Mouse (Mus musculus): ENCODE measurements around the gene Abhd17c. TPM values are rescaled to one million over a fixed set of nuclear protein-coding genes. Genes with fewer than 3 reads are reported as not detected.

The Abhd17c gene
- total RNA-seq, 1 experiment from 2014 or later, result 31.0 TPM

DNA sequence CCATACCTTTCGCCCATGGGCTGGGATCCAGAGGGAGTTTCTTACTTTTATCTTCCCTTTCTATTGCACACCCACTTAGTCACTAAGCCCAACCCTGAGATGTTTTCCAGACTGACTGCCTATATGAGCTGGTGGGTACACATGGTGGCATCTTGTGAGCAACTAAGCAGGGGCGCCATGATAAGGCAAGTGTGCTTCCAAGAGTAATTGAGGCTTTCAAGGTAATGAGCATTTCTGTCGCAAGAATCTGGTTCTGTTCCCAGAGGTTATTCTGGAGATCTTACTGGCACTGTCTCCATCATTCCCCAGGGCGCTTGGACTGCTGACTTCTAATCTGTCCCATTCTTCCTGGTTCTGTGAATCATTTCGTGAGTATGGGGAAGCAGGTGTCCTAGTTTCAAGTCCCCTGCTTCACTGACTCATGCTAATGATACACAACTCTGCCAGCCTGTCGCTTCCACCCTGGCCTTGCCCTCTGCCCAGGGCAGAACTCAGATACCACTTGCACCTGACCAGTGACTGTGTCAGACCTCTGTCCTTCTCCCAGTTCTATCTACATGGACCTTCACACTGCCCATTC lies 34.1 kb downstream of the Abhd17c start:
- peak; percentile 23 for DNase-seq

DNA sequence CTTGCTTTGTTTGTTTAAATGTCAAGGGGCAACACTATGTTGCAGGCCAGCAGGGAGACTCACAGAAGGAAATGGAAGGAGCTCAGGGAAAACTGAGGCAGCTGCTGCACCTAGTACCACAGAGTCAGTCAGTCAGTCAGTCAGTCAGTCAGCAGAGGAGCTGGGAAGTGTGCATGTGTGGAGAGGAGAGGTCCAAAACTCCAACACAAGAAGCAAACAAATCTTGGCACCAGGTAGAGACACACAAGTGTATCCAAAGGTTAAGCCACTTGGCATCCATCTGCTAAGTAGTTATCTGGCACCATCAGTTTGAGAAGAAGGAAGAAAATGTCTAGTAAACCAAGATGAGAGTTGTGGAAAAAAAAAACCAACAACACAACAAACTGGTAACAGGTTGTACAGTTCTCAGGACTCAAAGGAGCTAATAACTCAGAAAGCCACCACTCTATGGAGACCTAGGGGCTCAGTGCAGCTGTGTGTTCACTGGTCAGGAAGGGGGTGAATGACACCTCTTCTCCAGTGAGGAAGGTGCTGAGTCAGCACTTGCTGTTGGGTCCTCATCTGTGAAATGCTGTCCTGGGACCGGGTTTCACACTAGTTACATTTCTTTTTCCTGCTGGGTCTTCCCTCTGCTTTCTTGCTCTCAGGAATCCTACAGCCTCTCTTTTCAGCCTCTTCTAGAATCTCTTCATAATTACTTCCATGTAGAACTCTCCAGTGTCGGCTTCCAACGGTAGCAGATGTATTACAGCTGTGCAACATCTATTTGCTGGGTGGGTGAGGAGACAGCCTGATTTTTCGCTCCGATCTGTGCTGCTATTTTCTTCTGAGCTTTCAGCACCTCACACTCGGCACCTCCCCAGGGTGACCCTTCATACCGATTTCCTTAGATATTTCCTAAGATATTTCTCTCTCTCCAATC lies 34.8 kb downstream of the Abhd17c start:
- no peak for DNase-seq

DNA sequence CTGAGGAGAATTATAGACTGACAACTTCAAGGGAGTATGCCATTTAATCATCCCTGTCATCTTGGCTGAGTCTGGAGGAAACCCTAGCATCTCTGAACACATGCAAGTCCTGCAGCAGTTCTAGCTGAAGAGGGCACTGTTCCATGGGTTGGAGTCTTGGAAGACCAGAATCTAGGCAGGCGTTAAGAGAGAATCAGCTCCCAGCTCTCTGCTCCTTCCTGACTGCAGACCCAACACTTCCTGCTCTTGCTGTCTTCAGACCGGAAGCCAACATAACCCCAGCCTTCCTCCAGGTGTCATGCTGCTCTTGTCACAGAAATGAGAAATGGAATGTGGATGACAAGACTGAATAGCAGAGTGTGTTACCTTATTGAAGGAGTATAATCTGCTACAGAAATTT lies 36.3 kb downstream of the Abhd17c start:
- DNase-seq, result no peak

DNA sequence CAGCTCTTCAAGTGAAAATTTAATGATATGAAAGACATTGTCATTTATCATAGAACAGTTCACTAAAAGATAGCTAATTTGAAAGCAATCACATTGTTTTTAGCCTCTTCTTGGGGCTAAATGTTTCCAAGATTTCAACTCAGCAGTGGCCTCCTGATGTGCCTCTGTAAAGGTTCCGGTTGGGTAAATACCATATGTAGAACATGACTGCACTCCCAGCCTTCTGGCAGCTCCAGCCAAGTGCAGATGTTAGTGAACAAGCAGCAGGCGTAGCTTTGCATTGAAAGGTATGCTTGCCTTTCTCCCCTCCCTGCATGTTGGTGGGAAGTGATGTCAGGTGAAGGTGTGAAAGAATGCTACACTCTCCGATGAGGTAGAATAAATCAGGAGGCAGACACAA lies 36.9 kb downstream of the Abhd17c start:
- DNase-seq, result no peak

DNA sequence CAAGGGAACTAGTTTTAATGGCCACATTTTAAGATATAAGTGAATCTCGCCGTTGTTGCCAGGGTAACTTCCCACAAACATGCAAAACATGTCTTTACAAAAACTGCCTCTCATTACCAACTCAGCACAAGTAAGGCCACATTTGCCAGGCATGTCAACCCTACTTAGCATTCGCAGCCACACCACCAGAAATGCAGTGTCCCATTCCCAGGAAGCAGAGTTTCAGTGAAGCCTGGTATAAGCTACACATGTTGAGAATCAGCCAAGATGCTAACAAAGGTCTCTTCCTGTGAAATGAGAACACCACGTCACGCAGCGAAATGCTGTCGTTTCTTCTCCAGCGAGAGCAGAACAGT lies 38.7 kb downstream of the Abhd17c start:
- DNase-seq, result no peak

DNA sequence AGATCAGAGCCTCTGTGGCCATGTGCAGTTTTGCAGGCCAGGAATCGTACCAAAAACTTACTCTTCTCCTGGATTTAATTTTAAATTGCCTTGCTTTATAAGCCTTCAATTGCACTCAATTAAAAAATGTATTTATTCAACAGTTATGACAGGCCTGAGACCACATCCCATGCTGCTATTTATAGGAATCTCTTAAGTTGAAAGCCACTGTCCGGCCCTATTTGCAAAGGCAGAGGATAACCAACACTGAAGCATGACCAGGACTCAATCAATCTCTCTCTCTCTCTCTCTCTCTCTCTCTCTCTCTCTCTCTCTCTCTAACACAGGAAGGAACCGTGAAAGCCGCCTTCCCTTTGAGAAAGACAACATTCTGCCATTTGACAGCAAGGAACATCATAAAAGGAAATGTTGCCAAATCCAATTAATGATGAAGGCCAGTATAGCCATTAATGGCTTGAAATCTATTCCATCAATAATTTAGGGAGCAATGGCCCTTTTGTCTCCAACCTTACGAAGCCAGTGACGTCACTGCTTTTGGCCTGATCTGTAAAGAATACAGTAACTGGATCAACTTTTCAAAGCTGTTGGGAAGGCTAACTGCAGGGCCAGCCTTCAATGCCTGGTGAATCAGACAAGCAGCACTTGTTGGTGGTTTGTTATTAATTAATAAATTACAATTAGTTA lies 39.2 kb downstream of the Abhd17c start:
- no peak for DNase-seq

DNA sequence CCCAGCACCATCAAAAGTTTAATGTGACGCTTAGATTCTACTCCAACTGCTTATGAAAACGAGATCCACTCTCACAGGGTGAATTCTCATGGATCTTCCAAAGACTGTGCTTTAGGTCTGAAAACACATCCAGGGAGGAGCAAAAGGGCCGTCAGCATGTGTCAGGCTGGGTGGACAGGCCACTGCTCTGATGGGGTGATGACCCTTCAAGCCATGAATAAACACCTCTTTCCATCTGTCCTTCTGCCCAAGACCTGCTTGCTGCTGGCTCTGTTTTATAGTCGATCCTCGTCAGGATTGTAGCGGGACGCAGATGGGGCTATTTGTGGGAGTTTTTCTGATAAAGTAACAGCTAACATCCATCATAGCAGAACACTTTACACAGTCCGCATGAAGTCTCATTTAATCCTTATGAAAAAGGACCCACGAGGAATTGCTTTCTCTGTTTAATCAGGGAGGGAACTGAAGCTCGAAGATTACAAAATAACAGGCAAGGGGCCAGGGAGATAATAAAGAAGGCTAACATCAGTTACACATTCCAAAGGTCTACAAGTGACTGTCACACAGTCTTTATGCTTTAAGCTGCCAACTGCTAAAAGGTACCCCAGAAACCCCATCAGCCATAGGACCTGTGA lies 39.9 kb downstream of the Abhd17c start:
- no peak for DNase-seq

DNA sequence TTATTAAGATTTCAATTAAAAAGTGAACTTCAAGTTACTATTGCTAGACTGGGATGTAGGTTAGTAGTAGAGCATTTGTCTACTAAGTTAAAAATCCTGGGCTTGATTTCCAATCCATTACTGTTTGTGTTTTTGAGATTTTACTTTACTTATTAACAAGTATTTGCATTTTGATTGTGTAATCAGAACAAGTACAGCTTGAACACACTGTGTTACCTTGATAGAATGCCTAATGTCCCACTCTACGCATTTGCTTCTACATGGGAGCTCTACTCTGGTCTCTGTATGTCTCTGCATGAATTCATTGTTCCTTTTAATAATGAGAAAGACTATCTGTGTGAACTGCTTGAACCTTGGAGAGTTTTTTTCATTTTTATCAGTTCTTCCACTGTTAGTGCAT lies 44.8 kb downstream of the Abhd17c start:
- DNase-seq, result no peak

DNA sequence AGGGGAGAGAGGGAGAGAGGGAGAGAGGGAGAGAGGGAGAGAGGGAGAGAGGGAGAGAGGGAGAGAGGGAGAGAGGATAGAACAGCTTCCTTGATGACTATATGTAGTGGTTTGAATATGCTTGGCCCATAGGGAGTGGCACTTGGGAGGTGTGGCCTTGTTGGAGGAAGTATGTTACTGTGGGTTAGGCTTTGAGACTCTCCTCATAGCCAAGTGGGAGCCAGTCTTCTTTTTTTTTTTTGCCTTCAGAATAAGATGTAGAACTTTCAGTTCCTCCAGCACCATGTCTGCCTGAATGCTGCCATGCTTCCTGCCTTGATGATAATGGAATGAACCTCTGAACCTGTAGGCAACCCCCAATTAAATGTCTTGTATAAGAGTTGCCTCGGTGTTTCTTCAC lies 49.1 kb downstream of the Abhd17c start:
- no peak for DNase-seq

DNA sequence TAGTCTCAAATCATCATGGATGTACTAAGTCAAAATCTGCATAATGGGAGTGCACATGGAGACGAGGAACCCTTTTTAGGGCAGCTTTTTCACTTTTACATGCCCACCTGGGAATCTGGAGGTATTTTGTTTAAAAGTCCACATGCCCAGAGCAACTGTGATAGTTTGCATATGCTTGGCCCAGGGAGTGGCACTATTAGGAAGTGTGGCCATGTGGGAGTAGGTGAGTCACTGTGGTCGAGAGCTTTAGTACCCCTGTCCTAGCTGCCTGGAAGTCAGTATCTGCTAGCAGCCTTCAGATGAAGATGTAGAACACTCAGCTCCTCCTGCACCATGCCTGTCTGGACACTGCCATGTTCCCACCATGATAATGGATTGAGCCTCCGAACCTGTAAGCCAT lies 51.0 kb downstream of the Abhd17c start:
- DNase-seq, result no peak

DNA sequence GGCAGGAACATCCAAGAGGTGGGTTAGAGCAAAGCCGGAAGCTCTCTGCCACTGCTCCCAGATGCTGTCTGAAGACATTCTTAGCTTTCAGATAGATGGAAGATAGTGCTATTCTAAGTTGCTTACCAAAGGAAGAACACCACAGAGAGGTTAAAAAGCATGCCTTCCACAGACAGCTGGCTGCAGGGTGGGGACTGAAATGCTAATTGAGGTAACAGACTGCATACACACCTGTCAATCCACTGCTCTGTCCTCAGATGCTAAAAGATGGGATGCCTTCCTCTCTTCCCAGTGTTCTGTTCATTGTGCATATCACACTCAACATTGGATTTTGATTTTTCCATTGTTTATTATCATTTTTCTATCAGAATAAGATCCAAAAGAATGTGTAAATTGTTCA lies 53.6 kb downstream of the Abhd17c start:
- DNase-seq, result no peak

DNA sequence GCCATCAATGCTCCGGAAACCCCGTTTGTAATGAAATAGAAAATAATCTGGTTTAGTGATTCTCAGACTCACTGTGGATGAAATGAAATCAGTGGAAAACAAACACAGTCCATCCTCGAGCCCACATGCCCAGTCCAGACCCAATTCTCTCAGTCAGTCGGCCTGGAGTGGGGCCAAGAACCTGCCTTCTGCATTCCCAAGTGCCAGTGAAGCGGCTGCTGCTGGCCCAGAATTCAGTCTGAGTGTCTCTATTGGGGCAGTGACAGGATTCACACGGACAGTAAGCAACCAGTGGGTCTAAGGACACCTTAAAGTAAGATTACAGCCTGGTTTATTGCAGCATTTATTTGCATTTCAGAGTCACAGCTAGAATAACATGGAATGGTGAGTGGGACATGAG lies 55.2 kb downstream of the Abhd17c start:
- DNase-seq, result peak; percentile 59

DNA sequence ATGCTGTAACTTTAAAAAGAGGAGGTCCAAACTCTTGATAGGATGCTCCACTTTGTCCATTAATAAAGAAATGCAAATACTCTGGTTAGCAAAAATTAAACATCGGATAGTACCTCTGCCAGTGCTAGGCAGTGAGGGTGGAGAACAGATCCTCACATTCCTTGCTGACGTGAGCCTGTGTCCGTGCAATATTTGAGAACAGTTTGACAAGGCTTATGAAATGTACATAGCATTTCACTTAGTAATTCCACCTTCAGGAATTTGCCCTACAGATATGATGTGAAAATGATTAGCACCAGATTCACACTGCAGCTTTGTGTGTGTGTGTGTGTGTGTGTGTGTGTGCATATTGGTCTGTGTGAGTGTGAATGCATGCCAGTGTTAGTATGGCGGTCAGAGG lies 60.9 kb downstream of the Abhd17c start:
- no peak for DNase-seq

DNA sequence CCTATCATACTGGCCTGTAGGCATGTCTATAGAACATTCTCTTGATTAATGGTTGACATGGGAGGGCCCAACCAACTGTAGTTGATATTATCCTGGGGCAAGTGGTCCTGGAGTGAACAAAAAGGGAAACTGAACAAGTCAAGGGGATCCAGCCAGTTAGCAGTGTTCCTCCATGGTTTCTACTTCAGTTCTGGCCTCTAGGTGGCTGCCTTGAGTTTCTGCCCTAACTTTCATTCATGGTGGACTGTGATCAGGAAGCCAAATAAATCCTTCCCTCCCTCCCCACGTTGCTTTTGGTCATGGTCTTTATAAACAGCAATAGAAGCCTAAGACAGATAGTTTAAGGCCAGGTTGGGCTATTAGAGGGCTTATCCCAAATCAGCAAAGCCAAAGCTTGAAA lies 61.9 kb downstream of the Abhd17c start:
- no peak for DNase-seq

DNA sequence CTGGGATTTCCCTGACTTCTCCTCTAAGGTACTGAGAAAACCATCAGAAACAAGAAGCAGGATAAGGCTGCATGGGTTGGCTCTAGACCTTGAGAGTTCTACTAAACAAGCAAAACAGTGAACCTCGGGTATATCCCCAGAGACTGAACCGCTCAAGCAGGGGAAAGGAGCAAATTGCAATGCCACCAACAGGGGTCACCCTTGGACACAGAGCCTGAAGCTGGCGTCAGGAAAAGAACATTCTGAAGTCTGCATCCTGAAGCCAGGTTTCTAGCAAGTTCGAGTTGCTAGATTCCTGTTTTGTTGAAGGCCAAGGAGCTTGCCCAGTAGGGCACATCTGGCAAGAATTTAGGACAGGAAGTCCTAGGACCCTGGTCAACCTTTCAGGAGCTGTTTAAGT lies 62.7 kb downstream of the Abhd17c start:
- DNase-seq, result peak; percentile 75

DNA sequence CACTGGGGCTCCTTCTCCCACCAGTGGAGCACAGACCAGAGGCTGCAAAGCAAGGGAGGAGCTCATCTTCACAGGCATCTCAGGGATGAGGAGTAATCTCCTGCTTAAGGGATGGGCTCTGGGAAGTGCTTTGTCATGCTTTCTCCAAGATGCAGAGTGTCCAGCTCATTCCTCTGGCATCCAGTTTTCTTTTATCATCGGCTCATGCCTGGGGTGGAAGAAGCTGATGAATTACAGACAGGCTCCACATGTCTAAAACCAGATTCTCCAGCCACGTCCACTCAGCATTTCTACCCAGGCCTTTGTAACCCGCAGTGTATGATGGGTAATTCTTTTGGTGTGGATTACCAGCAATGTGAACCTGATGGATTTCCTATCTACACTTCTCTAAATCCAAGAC lies 63.5 kb downstream of the Abhd17c start:
- DNase-seq, result no peak

DNA sequence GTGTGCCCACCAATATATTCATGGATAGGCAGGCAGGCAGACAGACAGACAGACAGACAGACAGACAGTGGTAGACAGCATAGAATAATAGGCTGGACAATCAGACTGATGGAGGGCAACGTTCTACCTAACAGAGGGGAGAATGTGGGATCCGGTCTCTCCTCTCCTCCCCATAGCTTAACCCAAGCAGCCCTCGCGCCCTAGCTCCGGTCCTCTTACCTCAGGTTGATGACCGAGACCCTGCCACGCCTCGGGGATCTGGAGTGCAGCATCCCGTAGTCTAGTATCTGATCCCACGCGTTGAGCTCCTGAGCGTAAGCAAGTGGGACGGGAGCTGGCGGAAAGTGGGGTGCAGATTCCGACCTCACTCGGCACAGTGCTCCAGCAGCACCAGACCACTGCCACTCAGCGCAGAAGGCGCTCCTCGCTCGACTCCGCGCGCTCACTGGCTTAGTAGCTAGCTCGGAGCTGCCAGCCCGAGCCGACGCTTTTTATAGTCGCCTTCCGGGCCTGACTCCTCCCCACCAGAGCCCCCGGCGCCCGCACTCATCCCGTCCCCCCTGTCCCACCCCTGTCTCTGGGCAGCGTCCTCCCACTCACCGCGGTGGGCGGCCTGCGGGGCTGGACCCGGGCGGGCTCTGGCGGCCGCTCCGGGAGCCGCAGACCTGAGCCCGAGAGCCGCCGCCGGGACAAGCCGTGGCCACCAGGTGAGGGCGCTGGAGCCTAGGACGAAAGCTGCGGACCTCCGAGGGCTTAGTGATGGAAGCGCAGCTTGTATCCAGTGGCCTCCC lies 65.5 kb downstream of the Abhd17c start, which contains the start of gene Cemip:
Gene Cemip, minus strand, starts transcription at position 464 of the 791 bp plus-strand sequence.
- peak; percentile 85 for DNase-seq

DNA sequence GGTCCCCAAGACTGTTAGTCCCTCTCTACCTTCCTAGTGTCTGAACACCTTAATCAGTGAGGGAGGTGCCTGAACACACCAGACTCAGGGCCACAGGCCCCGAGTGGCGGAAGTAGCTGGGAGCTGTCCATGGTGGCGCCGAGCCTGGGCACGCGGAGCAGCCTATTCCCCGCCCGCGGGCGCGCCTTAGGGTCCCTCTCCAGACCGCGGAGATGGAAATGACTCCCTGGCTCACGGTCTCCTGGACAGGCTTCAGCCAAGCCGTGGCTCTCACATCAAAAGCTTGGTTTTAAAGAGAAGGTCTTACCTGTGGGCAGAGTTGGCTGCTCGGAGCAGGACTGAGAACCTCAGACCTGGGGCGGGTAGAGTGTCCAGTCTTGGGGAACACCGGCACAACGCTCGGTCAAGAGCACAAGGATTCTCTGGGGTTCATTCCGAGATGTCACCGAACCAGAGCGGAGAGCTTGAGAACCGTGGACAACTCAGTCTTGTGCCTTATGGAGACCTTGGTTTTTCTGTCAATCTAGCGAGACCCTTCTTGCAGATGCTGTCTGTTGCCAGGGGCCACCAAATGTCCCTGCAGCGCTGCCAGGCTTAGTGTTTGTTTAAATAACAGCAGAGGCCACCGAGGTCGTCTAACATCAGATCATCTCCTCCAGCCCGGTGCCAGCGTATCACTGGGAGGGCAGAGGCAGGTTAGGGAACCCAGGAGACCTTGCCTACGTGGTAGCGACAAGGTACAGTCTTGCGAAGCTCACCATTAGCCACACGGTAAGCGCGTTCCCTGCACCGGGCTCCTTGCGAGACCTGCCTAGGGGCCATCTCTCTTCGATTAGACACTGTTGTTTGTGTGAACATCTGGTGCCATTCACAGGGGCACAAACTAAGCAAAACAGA lies 66.4 kb downstream of the Abhd17c start:
- DNase-seq, result peak; percentile 79

DNA sequence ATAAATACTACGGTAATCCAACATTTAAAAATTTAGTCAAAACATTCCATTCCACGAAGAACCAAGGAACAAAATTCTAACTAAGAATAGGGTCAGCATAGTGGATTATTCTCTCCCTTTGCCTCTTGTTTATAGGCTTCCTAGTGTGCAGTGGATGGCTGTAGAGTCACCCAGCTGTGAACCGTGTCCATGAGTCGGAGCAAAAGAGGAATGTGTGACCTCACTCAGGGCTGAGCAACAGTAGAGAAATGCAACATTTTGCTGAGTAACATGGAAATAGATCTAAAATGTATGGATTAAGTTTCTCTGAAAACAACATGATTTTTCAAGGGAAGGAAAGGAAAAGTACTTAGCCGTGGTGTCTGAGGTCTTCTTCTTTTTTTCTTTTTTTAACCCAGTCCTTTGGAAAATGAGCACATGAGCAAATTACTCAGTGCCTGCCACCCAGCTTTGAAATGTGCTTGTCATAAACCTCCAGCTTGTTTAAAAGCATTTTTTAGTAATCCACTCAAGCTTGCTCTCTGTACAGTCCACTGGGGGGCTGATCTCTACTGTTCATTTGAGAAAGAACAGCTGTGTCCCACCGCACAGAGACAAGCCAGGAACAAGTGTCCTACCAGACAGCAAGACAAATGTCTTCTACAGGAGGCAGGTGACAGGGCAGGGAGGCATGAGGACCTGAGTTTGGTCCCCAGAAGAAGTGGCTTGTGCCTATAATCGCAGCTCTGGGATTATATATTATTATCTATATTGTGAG lies 74.3 kb downstream of the Abhd17c start:
- DNase-seq, result no peak

DNA sequence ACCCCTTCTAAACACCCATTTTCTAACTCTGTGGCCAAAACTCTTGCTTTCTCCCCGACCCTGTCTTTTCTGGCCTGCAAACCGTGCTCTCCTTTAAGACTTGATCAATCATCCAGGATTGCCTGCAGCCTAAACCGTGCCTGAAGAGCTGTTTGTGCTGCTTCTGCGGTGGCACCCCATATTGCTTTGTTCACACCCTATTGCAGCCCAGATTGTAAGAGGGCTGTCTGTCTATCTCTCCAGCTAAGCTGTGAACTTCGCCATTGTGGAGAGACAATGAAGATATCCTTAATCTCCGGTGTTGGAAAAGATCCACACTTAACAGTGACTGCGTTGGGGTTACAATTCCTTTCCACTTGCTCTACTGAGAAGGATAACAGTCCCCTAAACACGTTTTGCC lies 77.4 kb downstream of the Abhd17c start:
- no peak for DNase-seq

Measured in adrenal gland, postnatal 25 days (tissue).